In the genomic region with DNA sequence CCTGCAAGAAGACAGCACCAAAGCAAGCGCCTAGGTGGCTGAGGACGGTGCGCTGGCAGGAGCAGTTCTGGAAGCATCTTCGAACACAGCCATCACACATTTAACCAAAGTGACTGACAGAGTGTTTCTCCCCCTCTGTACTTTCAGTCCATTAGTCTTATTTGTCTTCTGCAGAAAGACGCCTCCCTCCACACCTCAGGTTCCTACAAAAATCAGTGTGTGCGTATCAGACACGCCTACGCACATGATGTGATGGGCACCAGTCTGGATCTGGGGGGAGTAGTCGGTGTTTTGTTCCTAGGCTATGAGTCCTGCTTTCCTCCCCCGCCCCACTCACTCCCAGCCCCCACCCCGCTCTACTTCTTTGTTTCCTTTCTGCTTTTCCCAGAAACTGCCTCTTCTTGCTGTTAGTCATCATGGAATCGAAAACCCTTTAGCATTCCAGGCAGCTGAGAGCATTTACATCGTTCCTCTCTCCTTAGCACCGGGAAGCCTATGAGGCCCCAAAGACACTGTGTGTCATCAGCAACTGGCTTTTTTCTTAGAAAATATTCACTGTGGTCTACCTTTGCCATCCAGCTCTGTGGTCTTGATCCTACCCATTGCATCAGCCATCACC, we compare ENCODE assay signal across 16 mouse cellular contexts.
DNase-seq lines count a peak whose midpoint lies in the region; ATAC-seq and TF ChIP-seq lines count a peak whose summit lies in the region.
"Had no signal": no experiment of that assay in that cellular context is flagged by ENCODE, and none has a peak within 500 bp of the region (broad histone marks: within the 10 kb centered on the region; RNA-seq: fewer than 3 reads in every experiment).

No protein-coding gene starts in this region.

- H3K36me3 ChIP-seq in C2C12 (ENCODE audit: control insufficient read depth, insufficient read depth): no peaks in the 10 kb centered on the region
- no peaks in the 10 kb centered on the region for H3K36me3 ChIP-seq in midbrain, embryonic 15.5 days (replicated peaks)
- no peaks in the 10 kb centered on the region for H3K36me3 ChIP-seq in forebrain, embryonic 10.5 days (replicated peaks)
- H3K36me3 ChIP-seq: lung, embryonic 15.5 days; neural tube, embryonic 12.5 days had no signal

- no peaks in the 10 kb centered on the region for H3K79me3 ChIP-seq in C2C12 (ENCODE audit: low read depth)

- POLR2A ChIA-PET in Patski (lab: Charles Lee): no interaction called here

- H3K9me3 ChIP-seq in midbrain, embryonic 15.5 days: no peaks in the 10 kb centered on the region
- no peaks in the 10 kb centered on the region for H3K9me3 ChIP-seq in forebrain, embryonic 10.5 days
- H3K9me3 ChIP-seq: lung, embryonic 15.5 days; neural tube, embryonic 12.5 days had no signal

- CTCF ChIA-PET in Patski (lab: Charles Lee): no interaction called here

- no peak overlapping the region for H3K9ac ChIP-seq in midbrain, embryonic 15.5 days
- H3K9ac ChIP-seq: lung, embryonic 15.5 days; neural tube, embryonic 12.5 days had no signal

- H3K79me2 ChIP-seq in C2C12 (ENCODE audit: control insufficient read depth, insufficient read depth): no peaks in the 10 kb centered on the region

- H3ac ChIP-seq in C2C12 (ENCODE audit: control insufficient read depth, insufficient read length, low read depth): no peak overlapping the region

- 72% methylated on average over 14 of the region's 14 CpGs for WGBS in midbrain, embryonic 15.5 days
- WGBS in forebrain, embryonic 10.5 days: 89% methylated on average over 14 of the region's 14 CpGs

- TF ChIP-seq CTCF in layer of hippocampus, adult 2 months (conservative IDR thresholded peaks at IDR 0.05): no peak
- TF ChIP-seq CTCF in C2C12 (IDR thresholded peaks at IDR 0.05; ENCODE audit: control insufficient read depth, insufficient read depth, insufficient read length): no peak
- no peak for TF ChIP-seq CTCF in Patski (IDR thresholded peaks at IDR 0.05)

- ATAC-seq in Patski: peak; percentile 94
- ATAC-seq in midbrain, embryonic 15.5 days (replicated peaks): 0 out of 2 replicates have a peak, but pooled peaks have one; percentile 37

- H3K4me2 ChIP-seq in midbrain, embryonic 15.5 days: no peak overlapping the region
- H3K4me2 ChIP-seq: liver, embryonic 11.5 days; lung, embryonic 15.5 days; neural tube, embryonic 12.5 days had no signal

- H3K27ac ChIP-seq in layer of hippocampus, adult 2 months: peak overlapping the region; percentile 70
- peak overlapping the region; percentile 43 for H3K27ac ChIP-seq in midbrain, embryonic 15.5 days
- H3K27ac ChIP-seq in forebrain, embryonic 10.5 days: no peak overlapping the region
- H3K27ac ChIP-seq: gastrocnemius, adult 2 months; heart, adult 2 months; lung, embryonic 15.5 days; neural tube, embryonic 12.5 days had no signal

- in situ Hi-C loops in Patski (cut with MboI; ENCODE audit: low pct_unique_long_range_greater_than_20kb): no loop called here

- H3K4me1 ChIP-seq in midbrain, embryonic 15.5 days: 0 out of 2 replicates have a peak, but pooled peaks cover 4% of the 10 kb centered on the region
- peaks cover 9% of the 10 kb centered on the region; the same call in 1 of the 2 replicates for H3K4me1 ChIP-seq in forebrain, embryonic 10.5 days
- H3K4me1 ChIP-seq: lung, embryonic 15.5 days had no signal

- peak; percentile 60 to 83 for DNase-seq in layer of hippocampus, adult 2 months (ENCODE audit: low spot score in 2 of 2)
- DNase-seq in layer of hippocampus, postnatal 25 days (ENCODE audit: extremely low spot score in 1 of 2, low spot score in 1 of 2): no peak
- DNase-seq in Patski (ENCODE audit: low read depth, low spot score): peak; percentile 50
- no peak for DNase-seq in forebrain, embryonic 10.5 days (ENCODE audit: extremely low spot score, low spot score)
- no peak for DNase-seq in lung, postnatal 25 days (ENCODE audit: low spot score)
- DNase-seq: cerebellum, adult 8-10 months; gastrocnemius, adult 2 months; heart, adult 2 months; heart, postnatal 10 days; kidney, adult 9 months had no signal

- no peaks in the 10 kb centered on the region for H3K27me3 ChIP-seq in C2C12 (ENCODE audit: control insufficient read depth, insufficient read depth, insufficient read length)
- no peaks in the 10 kb centered on the region for H3K27me3 ChIP-seq in Patski
- no peaks in the 10 kb centered on the region for H3K27me3 ChIP-seq in midbrain, embryonic 15.5 days (replicated peaks)
- no peaks in the 10 kb centered on the region for H3K27me3 ChIP-seq in forebrain, embryonic 10.5 days (ENCODE audit: poor library complexity, severe bottlenecking)
- H3K27me3 ChIP-seq: CH12.LX; lung, embryonic 15.5 days; neural tube, embryonic 12.5 days had no signal

- H3K4me3 ChIP-seq in layer of hippocampus, adult 2 months: no peak overlapping the region
- no peak overlapping the region for H3K4me3 ChIP-seq in C2C12 (ENCODE audit: insufficient read depth, poor library complexity, severe bottlenecking)
- no peak overlapping the region for H3K4me3 ChIP-seq in midbrain, embryonic 15.5 days
- H3K4me3 ChIP-seq in forebrain, embryonic 10.5 days: no peak overlapping the region
- H3K4me3 ChIP-seq: gastrocnemius, adult 2 months; heart, adult 2 months; lung, embryonic 15.5 days; neural tube, embryonic 12.5 days had no signal

TF ChIP-seq in C2C12, 6 proteins besides CTCF, POLR2A, EP300 and RAD21:
- no peak for TF ChIP-seq MAX (IDR thresholded peaks at IDR 0.05)
- TF ChIP-seq MYOG (IDR thresholded peaks at IDR 0.05; ENCODE audit: control insufficient read depth, extremely low read depth, insufficient read length): no peak
- TF ChIP-seq CEBPB (IDR thresholded peaks at IDR 0.05; ENCODE audit: low read depth): peak; percentile 39

Comparison
In these comparisons a context has a peak if more than half of its experiments do, and no peak if none do; other contexts are left out.
1. DNase-seq: peak in layer of hippocampus, adult 2 months (2 of 2) and Patski (single experiment); none in layer of hippocampus, postnatal 25 days (0 of 2), forebrain, embryonic 10.5 days (single experiment) and lung, postnatal 25 days (single experiment).